Comparison of ENCODE assay signal across 8 mouse cellular contexts in the genomic region with DNA sequence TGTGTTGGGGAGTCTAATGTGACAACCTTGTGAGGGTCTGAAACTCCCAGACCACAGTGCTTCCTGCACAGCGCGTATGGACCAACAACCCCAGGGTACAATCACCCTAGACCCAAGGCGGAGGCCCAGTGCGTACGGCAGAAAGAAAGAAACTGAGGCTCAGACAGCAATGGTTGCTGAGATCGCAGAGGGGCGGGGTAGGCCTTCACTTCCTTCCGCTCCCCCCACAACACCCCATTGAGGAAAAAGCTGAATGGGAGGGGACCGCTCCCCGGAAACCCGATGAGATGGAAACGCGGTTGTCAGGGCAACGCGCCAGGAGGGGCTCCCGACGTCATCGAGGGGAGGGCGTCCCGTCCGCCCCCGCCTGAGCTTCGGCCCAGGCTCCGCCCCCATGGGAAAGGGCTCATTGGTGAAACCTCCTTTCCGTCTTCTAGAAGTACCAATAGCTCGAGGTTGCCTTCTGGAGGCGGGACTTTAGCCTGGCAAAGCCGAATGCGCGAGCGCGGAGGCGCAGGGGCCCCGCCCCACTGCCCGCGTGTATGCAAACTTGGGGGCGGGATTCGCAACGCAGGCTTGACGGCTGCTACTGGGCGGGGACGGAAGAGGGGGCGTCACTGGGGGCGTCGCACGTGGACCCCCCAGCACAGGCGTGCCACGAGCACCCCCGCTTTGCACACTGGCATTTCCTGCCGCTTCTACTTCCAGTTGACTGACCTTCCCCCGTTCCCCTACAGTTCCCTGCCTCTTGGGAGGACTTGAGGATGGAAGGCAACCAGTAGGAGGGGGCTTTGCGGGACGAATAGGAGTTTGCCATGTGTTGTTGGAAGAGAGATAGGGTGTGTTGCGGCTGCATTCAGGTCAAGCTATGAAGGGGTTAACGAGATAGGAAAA. TPM values are rescaled to one million over a fixed set of nuclear protein-coding genes. Genes with fewer than 3 reads are reported as not detected.
DNase-seq lines count a peak whose midpoint lies in the region; ATAC-seq lines count a peak whose summit lies in the region.

No protein-coding gene starts in this region.

- peak; percentile 89 for ATAC-seq in inflammation-experienced regulatory T-cells, adult 6 months

- peak; percentile 97 for DNase-seq in adipocyte (ENCODE audit: low spot score)
- peak; percentile 98 for DNase-seq in embryo, embryonic 10 days (ENCODE audit: low spot score)
- DNase-seq in gastrocnemius, postnatal 10 days = peak; percentile 97
- peak; percentile 99 for DNase-seq in left cerebral cortex, postnatal 14 days (ENCODE audit: low spot score in 2 of 2)
- DNase-seq in mesoderm, embryonic 11.5 days (ENCODE audit: low read depth, low spot score) = peak; percentile 99
- peak; percentile 98 to 99 for DNase-seq in right cerebral cortex, postnatal 36 days (ENCODE audit: low spot score in 2 of 2)
- DNase-seq in yolk sac, embryonic 10.5 days (ENCODE audit: low spot score) = peak; percentile 99

- intact Hi-C loops in left cerebral cortex, postnatal 14 days (cut with DNase I) = no loop called here

RNA-seq across cellular contexts. Expression of a gene that starts 6.0 kb away (rescaled TPM):
- 10 to 100 TPM; 84.3 to 88.4 TPM for total RNA-seq in gastrocnemius, postnatal 10 days (2021)
- 100 to 1,000 TPM in 2 of 3 experiments, 10 to 100 TPM in 1; 84.2 to 255 (median 213) TPM for polyA plus RNA-seq in inflammation-experienced regulatory T-cells, adult 6 months (2017; shearing (Covaris generic))
- total RNA-seq in left cerebral cortex, postnatal 14 days (2021) = 100 to 1,000 TPM in 1 of 2 experiments, 10 to 100 TPM in 1; 95.6 to 111 TPM

RNA-seq across cellular contexts. Expression of a gene that starts 11.7 kb away (rescaled TPM):
- total RNA-seq in gastrocnemius, postnatal 10 days (2021) = 10 to 100 TPM; 34.3 to 62.7 TPM
- polyA plus RNA-seq in inflammation-experienced regulatory T-cells, adult 6 months (2017; shearing (Covaris generic)) = 1 to 10 TPM; 7.3 to 9.3 (median 7.5) TPM
- total RNA-seq in left cerebral cortex, postnatal 14 days (2021) = 10 to 100 TPM; 94.0 to 96.3 TPM

RNA-seq across cellular contexts. Expression of a gene that starts 12.9 kb away (rescaled TPM):
- 1 to 10 TPM; 3.9 to 5.5 TPM for total RNA-seq in gastrocnemius, postnatal 10 days (2021)
- polyA plus RNA-seq in inflammation-experienced regulatory T-cells, adult 6 months (2017; shearing (Covaris generic)) = 10 to 100 TPM; 17.9 to 28.4 (median 20.5) TPM
- total RNA-seq in left cerebral cortex, postnatal 14 days (2021) = 1 to 10 TPM; 5.7 to 6.2 TPM

RNA-seq across cellular contexts. Expression of a gene that starts 19.2 kb away (rescaled TPM):
- total RNA-seq in gastrocnemius, postnatal 10 days (2021) = 1 to 10 TPM; 2.3 to 3.2 TPM
- polyA plus RNA-seq in inflammation-experienced regulatory T-cells, adult 6 months (2017; shearing (Covaris generic)) = 1 to 10 TPM in 2 of 3 experiments, under 1 TPM in 1; 0.60 to 2.3 (median 1.3) TPM
- total RNA-seq in left cerebral cortex, postnatal 14 days (2021) = 100 to 1,000 TPM; 437 to 473 TPM

RNA-seq across cellular contexts. Expression of a gene that starts 19.5 kb away (rescaled TPM):
- 1 to 10 TPM; 1.1 to 1.9 TPM for total RNA-seq in gastrocnemius, postnatal 10 days (2021)
- not detected for polyA plus RNA-seq in inflammation-experienced regulatory T-cells, adult 6 months (2017; shearing (Covaris generic))
- 10 to 100 TPM; 13.9 to 14.3 TPM for total RNA-seq in left cerebral cortex, postnatal 14 days (2021)

Comparison
In these comparisons a context has a peak if more than half of its experiments do, and no peak if none do; other contexts are left out.
1. Peak in every context shown above with its lines: DNase-seq and ATAC-seq.